Mouse (Mus musculus): ENCODE data around the gene Scn8a. TPM values are rescaled to one million over a fixed set of nuclear protein-coding genes. Genes with fewer than 3 reads are reported as not detected.

The Scn8a gene
- polyA plus RNA-seq, 1 experiment: not detected

DNA sequence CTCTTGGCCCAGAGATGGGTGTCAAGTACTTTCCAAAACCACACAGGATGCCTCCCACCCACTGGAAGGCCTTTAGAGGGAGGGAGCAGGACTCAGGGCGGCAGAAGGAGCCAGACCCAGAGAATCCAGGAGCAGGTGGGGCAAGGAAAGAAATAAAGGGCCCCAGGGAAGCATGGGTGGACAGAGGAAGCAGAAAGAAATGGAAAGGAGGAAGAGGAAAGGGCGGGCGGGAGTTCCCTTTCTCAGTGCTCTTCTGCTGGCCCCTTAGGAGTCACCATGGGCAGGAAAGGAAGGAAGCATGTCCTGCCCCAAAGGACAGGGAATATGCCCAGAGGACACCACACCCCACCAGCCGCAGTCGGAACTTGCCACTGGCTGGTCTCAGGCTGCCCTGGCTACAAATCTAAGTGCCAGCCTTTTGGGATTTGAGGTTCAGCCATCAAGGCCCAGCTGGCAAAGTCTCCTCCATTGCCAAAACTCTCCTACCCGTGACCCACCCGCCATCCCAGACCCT, 211.4 kb downstream of the Scn8a start:
- WGBS: 88% methylated on average over 7 of the region's 7 CpGs
- H3K4me3 ChIP-seq (ENCODE audit: insufficient read depth, low read depth, low read length): no peak overlapping the region

DNA sequence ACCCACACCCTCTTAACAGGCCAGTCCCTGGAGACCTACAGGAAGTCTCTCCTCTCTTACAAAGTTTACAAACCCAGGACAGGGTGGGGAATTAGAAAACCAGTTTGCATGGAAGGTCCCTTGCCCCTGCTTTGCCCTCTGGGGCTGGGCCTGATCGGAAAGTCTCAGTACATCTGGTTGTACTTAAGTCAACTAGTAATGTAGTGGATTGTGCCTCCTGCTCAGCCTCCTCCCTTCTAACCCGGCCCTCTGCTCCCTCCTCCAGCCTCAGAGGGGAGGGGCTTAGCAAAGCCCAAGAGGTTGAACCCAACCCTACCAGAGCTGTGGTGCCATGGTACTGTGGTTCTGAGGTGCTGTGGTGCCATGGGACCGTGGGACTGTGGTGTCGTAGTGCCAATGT, 212.6 kb downstream of the Scn8a start:
- no peak overlapping the region for H3K27ac ChIP-seq (ENCODE audit: insufficient read depth, low read depth, low read length)
- H3K4me3 ChIP-seq (ENCODE audit: insufficient read depth, low read depth, low read length): no peak overlapping the region
- no peak for TF ChIP-seq CTCF (IDR thresholded peaks at IDR 0.05; ENCODE audit: insufficient read depth, low read depth, low read length)
- TF ChIP-seq POLR2A (IDR thresholded peaks at IDR 0.05; ENCODE audit: insufficient read depth, low read depth, low read length): no peak
- 73% methylated on average over 4 of the region's 4 CpGs for WGBS
- H3K4me1 ChIP-seq (ENCODE audit: control insufficient read depth, insufficient read depth, low read length): peaks cover 16% of the 10 kb centered on the region

More for the DNA sequence above, 211.4 kb downstream of the Scn8a start:
- Histone ChIP-seq H3K4me1 (ENCODE audit: control insufficient read depth, insufficient read depth, low read length) (peaks cover 26% of the 10 kb centered on the region), H3K27ac (ENCODE audit: insufficient read depth, low read depth, low read length) (no peak overlapping the region)
- TF ChIP-seq CTCF (IDR thresholded peaks at IDR 0.05; ENCODE audit: insufficient read depth, low read depth, low read length) (no peak), POLR2A (IDR thresholded peaks at IDR 0.05; ENCODE audit: insufficient read depth, low read depth, low read length) (no peak)

DNA sequence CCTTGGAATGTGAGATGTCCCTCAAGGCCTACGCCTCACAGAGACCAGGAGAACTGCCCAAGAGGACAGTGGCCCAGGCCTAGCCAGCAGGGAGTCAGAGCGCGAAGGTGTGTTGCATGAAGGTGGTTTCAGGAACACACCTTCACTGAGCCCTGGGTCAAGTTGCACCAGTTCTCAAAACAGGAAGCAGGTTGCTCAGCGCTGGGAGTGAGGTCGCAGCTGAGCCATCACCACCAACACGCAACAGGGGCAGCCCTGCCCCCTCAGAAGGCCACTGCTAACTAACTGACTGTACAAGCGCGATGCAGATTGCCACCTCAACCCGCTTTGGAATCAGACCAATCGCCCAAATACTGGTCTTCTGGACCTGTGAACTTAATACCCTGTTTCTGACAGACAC, 214.8 kb downstream of the Scn8a start:
- Histone ChIP-seq H3K4me3 (ENCODE audit: insufficient read depth, low read depth, low read length) (no peak overlapping the region), H3K4me1 (ENCODE audit: control insufficient read depth, insufficient read depth, low read length) (no peaks in the 10 kb centered on the region), H3K27ac (ENCODE audit: insufficient read depth, low read depth, low read length) (no peak overlapping the region)
- WGBS: 92% methylated on average over 10 of the region's 10 CpGs
- no peak for TF ChIP-seq POLR2A (IDR thresholded peaks at IDR 0.05; ENCODE audit: insufficient read depth, low read depth, low read length)
- TF ChIP-seq CTCF (IDR thresholded peaks at IDR 0.05; ENCODE audit: insufficient read depth, low read depth, low read length): no peak

DNA sequence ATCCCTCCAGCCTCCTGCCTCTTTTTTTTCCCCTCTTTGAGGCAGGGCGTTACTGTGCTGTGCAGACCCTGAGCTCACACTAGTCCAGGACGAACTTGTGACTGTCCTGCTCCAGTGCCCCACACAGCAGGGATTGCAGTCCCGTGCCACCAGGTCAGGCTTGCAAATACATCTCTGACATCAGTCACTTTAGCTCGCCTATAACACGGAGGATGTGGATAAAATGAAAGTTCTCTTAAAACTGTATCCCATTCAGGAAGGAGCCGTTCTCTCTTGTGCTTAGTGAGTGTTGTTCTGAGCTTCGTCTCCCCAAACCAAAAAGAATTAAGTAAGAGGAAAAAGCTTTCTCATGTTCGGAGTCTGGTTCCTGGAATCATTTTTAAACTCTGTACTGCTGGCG, 216.8 kb downstream of the Scn8a start:
- 74% methylated on average over 9 of the region's 9 CpGs for WGBS
- H3K4me3 ChIP-seq (ENCODE audit: insufficient read depth, low read depth, low read length): no peak overlapping the region

DNA sequence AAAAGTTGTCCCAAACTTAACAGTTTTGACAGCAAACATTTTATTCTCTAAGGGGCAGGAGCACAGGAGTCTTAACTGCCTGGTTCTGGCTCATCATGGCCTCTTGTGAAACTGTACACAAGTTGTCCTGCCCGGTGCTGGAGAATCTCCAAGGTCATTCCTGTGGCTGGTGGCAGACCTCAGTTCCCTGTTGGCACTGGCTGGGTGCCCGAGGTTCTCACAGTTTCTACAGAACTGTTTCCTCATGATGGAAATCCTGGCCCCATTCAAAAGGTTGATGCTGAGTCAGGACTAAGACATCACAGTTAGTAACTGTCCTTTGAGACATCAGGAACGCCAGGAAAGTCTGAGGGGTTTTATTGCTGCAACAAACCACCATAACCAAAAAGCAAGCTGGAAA, 217.3 kb downstream of the Scn8a start:
- TF ChIP-seq POLR2A (IDR thresholded peaks at IDR 0.05; ENCODE audit: insufficient read depth, low read depth, low read length) (no peak), CTCF (IDR thresholded peaks at IDR 0.05; ENCODE audit: insufficient read depth, low read depth, low read length) (no peak)
- Histone ChIP-seq H3K4me3 (ENCODE audit: insufficient read depth, low read depth, low read length) (no peak overlapping the region), H3K4me1 (ENCODE audit: control insufficient read depth, insufficient read depth, low read length) (no peaks in the 10 kb centered on the region), H3K27ac (ENCODE audit: insufficient read depth, low read depth, low read length) (no peak overlapping the region)
- WGBS: 57% methylated on average over 3 of the region's 3 CpGs

More for the DNA sequence above, 216.8 kb downstream of the Scn8a start:
- TF ChIP-seq CTCF (IDR thresholded peaks at IDR 0.05; ENCODE audit: insufficient read depth, low read depth, low read length) (no peak), POLR2A (IDR thresholded peaks at IDR 0.05; ENCODE audit: insufficient read depth, low read depth, low read length) (no peak)
- Histone ChIP-seq H3K4me1 (ENCODE audit: control insufficient read depth, insufficient read depth, low read length) (no peaks in the 10 kb centered on the region), H3K27ac (ENCODE audit: insufficient read depth, low read depth, low read length) (no peak overlapping the region)

DNA sequence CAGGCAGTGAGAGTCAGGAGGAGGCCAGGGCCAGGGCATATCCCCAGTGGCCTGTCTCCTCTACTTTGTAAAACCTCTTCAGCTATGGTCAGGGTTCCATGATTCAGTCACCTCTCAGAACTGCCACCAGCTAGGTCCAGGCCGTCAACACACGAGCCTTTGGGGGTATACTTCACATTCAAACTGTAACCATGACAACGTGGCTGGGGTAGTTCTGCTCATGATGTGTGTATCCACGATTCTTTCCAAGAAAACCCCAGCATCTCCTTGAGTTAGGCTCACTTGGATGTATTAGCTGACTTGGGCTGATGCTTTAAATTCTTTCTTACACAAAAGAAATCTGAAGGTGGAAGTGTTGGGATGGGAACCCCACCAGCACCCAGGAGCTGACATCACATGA, 218.6 kb downstream of the Scn8a start:
- TF ChIP-seq POLR2A (IDR thresholded peaks at IDR 0.05; ENCODE audit: insufficient read depth, low read depth, low read length) (no peak), CTCF (IDR thresholded peaks at IDR 0.05; ENCODE audit: insufficient read depth, low read depth, low read length) (no peak)
- 65% methylated on average over 4 of the region's 4 CpGs for WGBS
- Histone ChIP-seq H3K4me3 (ENCODE audit: insufficient read depth, low read depth, low read length) (no peak overlapping the region), H3K27ac (ENCODE audit: insufficient read depth, low read depth, low read length) (no peak overlapping the region), H3K4me1 (ENCODE audit: control insufficient read depth, insufficient read depth, low read length) (peaks cover 11% of the 10 kb centered on the region)

DNA sequence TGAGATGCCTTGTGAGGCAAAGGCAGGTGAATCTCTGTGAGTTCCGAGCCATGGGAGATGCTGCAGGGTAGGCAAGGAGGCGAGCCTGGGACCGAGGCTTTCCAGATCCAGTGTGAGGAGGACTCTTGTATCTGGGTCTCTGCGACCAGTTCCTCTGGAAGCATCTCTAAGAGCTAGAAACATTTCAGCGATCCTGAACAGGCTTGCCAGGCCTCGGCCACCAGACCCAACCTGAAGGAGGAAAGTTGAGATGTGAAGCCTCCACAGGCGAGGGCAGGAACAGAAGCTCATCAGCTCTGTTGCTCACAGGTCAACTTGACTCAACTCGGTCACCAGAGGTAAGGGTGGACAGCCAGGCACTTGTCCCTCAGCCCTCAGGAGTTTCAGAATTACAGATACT, 221.9 kb downstream of the Scn8a start:
- no peak overlapping the region for H3K27ac ChIP-seq (ENCODE audit: insufficient read depth, low read depth, low read length)
- TF ChIP-seq POLR2A (IDR thresholded peaks at IDR 0.05; ENCODE audit: insufficient read depth, low read depth, low read length) (no peak), CTCF (IDR thresholded peaks at IDR 0.05; ENCODE audit: insufficient read depth, low read depth, low read length) (no peak)
- H3K4me1 ChIP-seq (ENCODE audit: control insufficient read depth, insufficient read depth, low read length): peaks cover 13% of the 10 kb centered on the region
- WGBS: 97% methylated on average over 8 of the region's 8 CpGs
- H3K4me3 ChIP-seq (ENCODE audit: insufficient read depth, low read depth, low read length): no peak overlapping the region

DNA sequence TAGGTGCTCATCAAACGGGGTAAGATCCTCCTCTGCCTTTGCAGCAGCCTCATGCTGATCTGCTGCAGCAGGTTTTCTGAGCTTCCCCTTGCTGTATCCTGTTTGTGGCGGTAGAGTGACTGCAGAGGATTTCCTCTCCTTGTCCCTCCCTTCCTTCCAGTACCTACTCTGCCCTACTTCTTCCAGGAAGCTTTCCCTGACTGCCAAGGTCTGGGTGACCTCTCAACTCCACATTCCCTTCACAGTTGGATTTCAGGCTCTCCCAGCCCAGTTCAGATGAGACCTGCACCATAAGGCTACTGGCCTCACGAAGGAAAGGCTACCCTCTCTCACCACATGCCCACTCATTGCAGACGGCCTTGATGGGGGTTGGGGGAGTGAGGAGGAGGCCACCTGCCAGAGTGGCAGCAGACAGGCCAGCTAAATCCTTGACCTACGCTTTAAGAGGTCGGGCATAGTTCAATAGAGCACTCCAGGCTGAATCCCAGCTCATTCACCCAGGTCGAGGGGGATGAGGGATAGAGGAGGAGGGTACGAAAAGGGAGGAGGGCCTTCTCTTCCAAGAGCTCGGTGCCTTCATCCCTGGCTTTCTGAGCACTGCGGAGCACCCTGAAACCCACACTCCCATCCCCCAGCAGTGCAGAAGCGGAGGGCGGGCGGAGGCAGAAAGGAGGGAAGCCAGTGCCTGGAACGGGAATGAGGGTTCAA, 222.6 kb downstream of the Scn8a start:
- Histone ChIP-seq H3K4me1 (ENCODE audit: control insufficient read depth, insufficient read depth, low read length) (peaks cover 13% of the 10 kb centered on the region), H3K4me3 (ENCODE audit: insufficient read depth, low read depth, low read length) (no peak overlapping the region), H3K27ac (ENCODE audit: insufficient read depth, low read depth, low read length) (no peak overlapping the region)
- TF ChIP-seq CTCF (IDR thresholded peaks at IDR 0.05; ENCODE audit: insufficient read depth, low read depth, low read length): no peak
- no peak for TF ChIP-seq POLR2A (IDR thresholded peaks at IDR 0.05; ENCODE audit: insufficient read depth, low read depth, low read length)
- WGBS: 54% methylated on average over 14 of the region's 14 CpGs

DNA sequence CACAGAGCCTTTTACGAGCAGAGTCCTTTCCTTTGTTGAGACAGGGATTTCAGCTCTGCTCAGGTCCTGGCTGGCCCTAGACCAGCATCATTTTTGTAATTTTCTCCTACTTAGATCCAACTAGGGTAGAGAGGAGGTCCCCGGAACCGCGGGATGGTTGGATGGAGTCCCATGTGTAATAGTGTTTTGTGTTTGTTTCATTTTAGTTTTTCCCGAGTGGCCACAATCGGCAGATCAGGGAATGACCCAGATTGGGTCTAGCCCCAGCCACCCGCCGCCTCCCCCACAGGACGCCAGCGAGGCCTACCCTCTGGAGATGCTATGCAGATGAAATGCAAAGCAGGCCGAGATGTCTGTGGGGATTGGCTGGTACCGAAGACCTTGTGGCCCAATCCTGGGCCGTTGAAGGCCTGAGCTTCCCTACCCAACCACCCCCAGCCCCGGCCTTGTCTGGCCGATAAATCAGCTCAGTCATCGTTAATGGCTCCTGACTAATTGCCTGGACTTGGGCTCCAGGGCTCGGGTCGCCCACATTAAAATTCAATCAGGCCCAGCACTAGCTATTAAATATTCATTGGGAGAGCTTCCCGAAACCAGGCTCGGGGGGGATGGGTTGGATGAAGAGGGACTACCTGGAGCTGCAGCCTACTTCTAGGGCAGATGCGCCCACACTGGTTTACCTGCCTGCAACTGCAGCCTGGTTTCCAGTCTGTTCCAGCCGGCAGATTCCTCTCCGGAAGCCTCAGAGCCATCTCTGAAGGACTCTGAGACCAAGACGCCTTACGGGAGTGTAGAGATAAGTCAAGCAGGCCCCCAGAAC, 223.4 kb downstream of the Scn8a start:
- Histone ChIP-seq H3K4me1 (ENCODE audit: control insufficient read depth, insufficient read depth, low read length) (peaks cover 17% of the 10 kb centered on the region), H3K27ac (ENCODE audit: insufficient read depth, low read depth, low read length) (no peak overlapping the region), H3K4me3 (ENCODE audit: insufficient read depth, low read depth, low read length) (no peak overlapping the region)
- 52% methylated on average over 25 of the region's 25 CpGs for WGBS
- TF ChIP-seq POLR2A (IDR thresholded peaks at IDR 0.05; ENCODE audit: insufficient read depth, low read depth, low read length) (no peak), CTCF (IDR thresholded peaks at IDR 0.05; ENCODE audit: insufficient read depth, low read depth, low read length) (no peak)

Data from olfactory bulb, adult 2 months (tissue).